Mouse (Mus musculus) small intestine, adult 2 months (tissue): Measurements from ENCODE around the gene St8sia1.

ENCODE experiments used
- CTCF ChIP-seq: fragments of 200-500 bp; IDR thresholded peaks from 2 replicates; pipeline ENCODE4 v1.5.1; 2012; ENCODE audit warnings: low read depth, mild to moderate bottlenecking, control low read depth, inconsistent platforms, low read length, moderate library complexity, mixed read lengths; ENCODE audit not compliant: insufficient replicate concordance, insufficient read length; ENCODE audit errors: extremely low read depth
- POLR2A ChIP-seq: fragments of 200-500 bp; IDR thresholded peaks from 2 replicates; pipeline ENCODE4 v1.6.1; 2012; ENCODE audit warnings: low read depth, mild to moderate bottlenecking, control low read depth, inconsistent platforms, low read length, moderate library complexity

- TF ChIP-seq CTCF = no peak
- no peak for TF ChIP-seq POLR2A
Measured at GRCm38 (mm10) chr6:142955281-142955680, 9.0 kb downstream of the St8sia1 start.
